Mouse (Mus musculus): ENCODE measurements around the gene Ybx1.

GRCm38 (mm10) chr4:119285336-119285735, 9.1 kb downstream of the Ybx1 start:
- TF ChIP-seq CTCF (IDR thresholded peaks at IDR 0.05; ENCODE audit: borderline replicate concordance, insufficient read depth, low read depth, low read length) = no peak
- TF ChIP-seq POLR2A (IDR thresholded peaks at IDR 0.05; ENCODE audit: borderline replicate concordance, insufficient read depth, low read length) = no peak

Data from cerebellum, adult 2 months (tissue).